Mouse (Mus musculus): ENCODE data around the gene Vwa8.

DNA sequence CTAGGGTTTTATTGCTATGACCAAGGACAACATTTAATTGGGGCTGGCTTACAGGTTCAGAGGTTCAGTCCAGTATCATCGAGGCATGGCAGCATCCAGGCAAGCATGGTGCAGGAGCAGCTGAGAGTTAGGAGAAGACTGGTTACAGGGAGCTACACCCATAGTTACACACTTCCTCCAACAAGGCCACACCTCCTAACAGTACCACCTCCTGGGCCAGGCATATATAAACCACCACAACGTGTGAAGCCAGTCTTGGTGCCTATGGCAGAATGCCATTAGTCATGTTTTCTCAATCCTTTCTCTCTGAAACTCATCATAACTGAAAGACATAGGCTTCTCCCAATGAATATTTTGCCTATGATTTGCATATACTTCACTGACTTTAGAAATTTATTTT is 106.9 kb downstream of the Vwa8 start:
- TF ChIP-seq TCF12 (IDR thresholded peaks at IDR 0.05; ENCODE audit: low read depth, low read length) (no peak), MAX (IDR thresholded peaks at IDR 0.05; ENCODE audit: low read length) (no peak), POLR2A (IDR thresholded peaks at IDR 0.05; ENCODE audit: low read depth, low read length) (no peak), JUND (conservative IDR thresholded peaks at IDR 0.05; ENCODE audit: low read depth, low read length) (no peak), CTCF (conservative IDR thresholded peaks at IDR 0.05 in 1 of 2, IDR thresholded peaks at IDR 0.05 in 1 of 2; ENCODE audit: low read depth in 2 of 2, low read length in 2 of 2) (no peak), CHD2 (IDR thresholded peaks at IDR 0.05; ENCODE audit: low read length) (no peak), JUN (IDR thresholded peaks at IDR 0.05; ENCODE audit: insufficient read depth, low read depth, low read length) (no peak), KAT2A (IDR thresholded peaks at IDR 0.05; ENCODE audit: insufficient replicate concordance, low read length) (no peak), EP300 (IDR thresholded peaks at IDR 0.05; ENCODE audit: low read length) (no peak), HCFC1 (IDR thresholded peaks at IDR 0.05; ENCODE audit: low read depth, low read length) (no peak), IRF4 (IDR thresholded peaks at IDR 0.05; ENCODE audit: low read depth, low read length) (no peak), RCOR1 (conservative IDR thresholded peaks at IDR 0.05; ENCODE audit: low read depth, low read length) (no peak), ETS1 (conservative IDR thresholded peaks at IDR 0.05; ENCODE audit: low read depth, low read length) (no peak)

Measured in CH12.LX (cell line).